In the genomic region with DNA sequence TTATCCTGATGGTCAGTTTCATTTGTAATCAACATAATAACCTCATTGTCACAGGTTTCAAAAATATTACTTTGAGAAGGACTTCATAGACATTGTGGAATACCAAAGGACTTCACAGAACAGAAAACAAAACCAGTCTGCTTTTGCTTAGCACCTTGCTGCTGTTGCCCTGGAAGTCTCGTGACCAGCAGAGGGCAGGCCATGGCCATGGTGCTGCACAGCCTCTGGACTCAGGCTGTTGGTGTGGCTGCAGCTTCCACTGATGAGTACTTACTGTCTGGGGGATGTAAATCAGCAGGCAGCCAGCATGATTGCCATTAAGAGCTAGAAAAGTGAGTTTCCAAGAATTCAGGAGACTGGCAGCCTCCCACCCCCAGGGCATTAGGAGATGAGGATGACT, we compare ENCODE assay signal across 10 mouse cellular contexts. TPM values are rescaled to one million over a fixed set of nuclear protein-coding genes. Genes with fewer than 3 reads are reported as not detected.
DNase-seq lines count a peak whose midpoint lies in the region; ATAC-seq and TF ChIP-seq lines count a peak whose summit lies in the region.
"Had no signal": no experiment of that assay in that cellular context is flagged by ENCODE, and none has a peak within 500 bp of the region (broad histone marks: within the 10 kb centered on the region; RNA-seq: fewer than 3 reads in every experiment).

No protein-coding gene starts in this region.

- 43% methylated on average over 1 of the region's 1 CpGs for WGBS in bone marrow, adult 2 months
- 62% methylated on average over 1 of the region's 1 CpGs for WGBS in forebrain, embryonic 12.5 days

- H3K4me3 ChIP-seq in bone marrow, adult 2 months (replicated peaks; ENCODE audit: control insufficient read depth, low read depth, low read length): no peak overlapping the region
- H3K4me3 ChIP-seq in layer of hippocampus, adult 2 months: no peak overlapping the region
- peak overlapping the region; percentile 18 for H3K4me3 ChIP-seq in megakaryocyte, embryonic 14.5 days (replicated peaks)
- H3K4me3 ChIP-seq in forebrain, embryonic 12.5 days (replicated peaks): no peak overlapping the region
- H3K4me3 ChIP-seq: erythroblast, embryonic 14.5 days; liver, embryonic 13.5 days had no signal

- peaks cover 55% of the 10 kb centered on the region for H3K36me3 ChIP-seq in megakaryocyte, embryonic 14.5 days (replicated peaks; ENCODE audit: low read length)
- H3K36me3 ChIP-seq in splenic B cell, adult 2 months (ENCODE audit: control insufficient read depth, insufficient read depth, low read length, poor library complexity, severe bottlenecking): peaks cover 15% of the 10 kb centered on the region
- H3K36me3 ChIP-seq in forebrain, embryonic 12.5 days (replicated peaks): no peaks in the 10 kb centered on the region

- no peak for ATAC-seq in forebrain, embryonic 12.5 days (ENCODE audit: low FRiP score)

- peak; percentile 77 for DNase-seq in urinary bladder, postnatal 14 days (ENCODE audit: low spot score)
- DNase-seq in urinary bladder, postnatal 10 days (ENCODE audit: low spot score): no peak
- DNase-seq in gastrocnemius, adult 8-10 months (ENCODE audit: low spot score in 2 of 2): peak; percentile 59 to 69
- DNase-seq in layer of hippocampus, adult 2 months (ENCODE audit: low spot score in 2 of 2): peak; percentile 44 to 47
- peak; percentile 67 for DNase-seq in splenic B cell, adult 2 months (ENCODE audit: low read depth, low spot score)
- DNase-seq: liver, embryonic 13.5 days had no signal

- no peak for TF ChIP-seq POLR2A in bone marrow, adult 2 months (IDR thresholded peaks at IDR 0.05; ENCODE audit: borderline replicate concordance, control insufficient read depth, low read depth, low read length)

- no peak overlapping the region for H3K9ac ChIP-seq in forebrain, embryonic 12.5 days
- H3K9ac ChIP-seq: liver, embryonic 13.5 days had no signal

- H3K9me3 ChIP-seq in megakaryocyte, embryonic 14.5 days: no peaks in the 10 kb centered on the region
- no peaks in the 10 kb centered on the region for H3K9me3 ChIP-seq in forebrain, embryonic 12.5 days
- H3K9me3 ChIP-seq: liver, embryonic 13.5 days had no signal

- H3K4me1 ChIP-seq in bone marrow, adult 2 months (ENCODE audit: control insufficient read depth, insufficient read depth, low read length): peaks cover 2% of the 10 kb centered on the region
- peaks cover 44% of the 10 kb centered on the region for H3K4me1 ChIP-seq in megakaryocyte, embryonic 14.5 days
- H3K4me1 ChIP-seq in forebrain, embryonic 12.5 days: peaks cover 10% of the 10 kb centered on the region
- H3K4me1 ChIP-seq: liver, embryonic 13.5 days had no signal

- peak; percentile 79 for TF ChIP-seq CTCF in bone marrow, adult 2 months (IDR thresholded peaks at IDR 0.05; ENCODE audit: control insufficient read depth, insufficient read depth, low read length)
- TF ChIP-seq CTCF in layer of hippocampus, adult 2 months (conservative IDR thresholded peaks at IDR 0.05): peak; percentile 85

- H3K27me3 ChIP-seq in megakaryocyte, embryonic 14.5 days (replicated peaks): peaks cover 2% of the 10 kb centered on the region
- H3K27me3 ChIP-seq in splenic B cell, adult 2 months (ENCODE audit: control insufficient read depth, insufficient read depth, low read length, poor library complexity, severe bottlenecking): no peaks in the 10 kb centered on the region
- no peaks in the 10 kb centered on the region for H3K27me3 ChIP-seq in forebrain, embryonic 12.5 days
- H3K27me3 ChIP-seq: liver, embryonic 13.5 days had no signal

- H3K4me2 ChIP-seq in forebrain, embryonic 12.5 days: no peak overlapping the region
- H3K4me2 ChIP-seq: liver, embryonic 13.5 days had no signal

- H3K27ac ChIP-seq in bone marrow, adult 2 months (ENCODE audit: control insufficient read depth, insufficient read depth, low read depth, low read length, poor library complexity): no peak overlapping the region
- H3K27ac ChIP-seq in layer of hippocampus, adult 2 months: no peak overlapping the region
- H3K27ac ChIP-seq in forebrain, embryonic 12.5 days: no peak overlapping the region
- H3K27ac ChIP-seq: liver, embryonic 13.5 days had no signal

RNA-seq across cellular contexts. Expression of gene Fbxw11, which starts 16.8 kb away (rescaled TPM):
- 9.4 and 12.8 TPM in 2 replicates for polyA plus RNA-seq in bone marrow, adult 2 months (2011; ENCODE audit: insufficient read depth, insufficient read length, low replicate concordance, missing spikeins)
- total RNA-seq in gastrocnemius, adult 8-10 months (2022): 10 to 100 TPM; 59.8 to 72.7 (median 66.6) TPM
- total RNA-seq in layer of hippocampus, adult 2 months (2021): 100 to 1,000 TPM; 146 to 157 TPM
- 2.9 and 13.1 TPM in 2 replicates for polyA plus RNA-seq in megakaryocyte, embryonic 14.5 days (2012; ENCODE audit: insufficient read depth, low replicate concordance)
- polyA plus RNA-seq in forebrain, embryonic 12.5 days (2016; fragmentation: Nextera tagmentation; extraction: Ambion mirVana): 111 and 114 TPM in 2 replicates
